Mouse (Mus musculus) central nervous system, embryonic 14 days (tissue): ENCODE data around the gene Malsu1. TPM values are rescaled to one million over a fixed set of nuclear protein-coding genes. Genes with fewer than 3 reads are reported as not detected.

ENCODE experiments used
- polyA plus RNA-seq: library from polyadenylated mRNA; depleted of rRNA; stranded (reverse); fragments of >200 nt; gene quantifications from 2 replicates; pipeline ENCODE4 v1.2.3, GENCODE M21; 2012; rRNA removed

The Malsu1 gene
- polyA plus RNA-seq: 27.8 and 28.7 TPM in 2 replicates

GRCm38 (mm10) chr6:49073304-49074116, at the start of gene Malsu1:
Gene Malsu1, plus strand, starts transcription at chr6:49073795.

GRCm38 (mm10) chr6:49036275-49037267, 37.0 kb upstream of the Malsu1 start, which contains the start of gene Gpnmb:
Gene Gpnmb, plus strand, starts transcription at chr6:49036546.

Other genes starting within 250 kb of the Malsu1 start
- 11.8 and 21.8 TPM in 2 replicates for gene Tmem176a, start 232.9 kb upstream of the Malsu1 start, polyA plus RNA-seq
- gene Tmem176b, start 232.3 kb upstream of the Malsu1 start, polyA plus RNA-seq: 92.3 and 128 TPM in 2 replicates
- 0.04 and 0.05 TPM in 2 replicates for gene Aoc1, start 200.9 kb upstream of the Malsu1 start, polyA plus RNA-seq
- gene 1600015I10Rik, start 143.9 kb upstream of the Malsu1 start, polyA plus RNA-seq: not detected in 2 replicates
- gene Doxl2, start 98.8 kb upstream of the Malsu1 start, polyA plus RNA-seq: not detected in 2 replicates
- gene Svs1, start 86.9 kb upstream of the Malsu1 start, polyA plus RNA-seq: not detected in 2 replicates
- gene Gpnmb, start 37.2 kb upstream of the Malsu1 start, polyA plus RNA-seq: 2.1 and 2.5 TPM in 2 replicates
- 25.8 and 27.6 TPM in 2 replicates for gene Igf2bp3, start 141.2 kb downstream of the Malsu1 start, polyA plus RNA-seq
- 233 and 273 TPM in 2 replicates for gene Tra2a, start 190.2 kb downstream of the Malsu1 start, polyA plus RNA-seq
- gene Ccdc126, start 245.5 kb downstream of the Malsu1 start, polyA plus RNA-seq: 5.4 and 5.5 TPM in 2 replicates